Mouse (Mus musculus) limb, embryonic 14.5 days (tissue): Measurements from ENCODE around the gene Htra1. TPM values are rescaled to one million over a fixed set of nuclear protein-coding genes. Genes with fewer than 3 reads are reported as not detected.

Experiments
- ATAC-seq: fragments of 200-750 bp; cut with Nextera tagmentation; 2 replicates; pipeline ENCODE4 v1.8.0; 2017; ENCODE audit warnings: low read depth, moderate number of reproducible peaks, moderate TSS enrichment; ENCODE audit not compliant: low FRiP score
- DNase-seq: peaks from one replicate; pipeline ENCODE4 v3.0.0-alpha.2; 2015; ENCODE audit warnings: low spot score
- H3K27ac ChIP-seq: fragments of 300-500 bp; sonication (generic); replicated peaks from 2 replicates; pipeline ENCODE4 v1.5.1; 2014; ENCODE audit warnings: low read depth, mild to moderate bottlenecking, low read length, moderate library complexity, mixed read lengths
- H3K27me3 ChIP-seq: fragments of 300-500 bp; sonication (generic); 2 replicates; pipeline ENCODE4 v1.6.1; 2014; ENCODE audit warnings: low read length, mixed read lengths; ENCODE audit not compliant: control insufficient read depth, insufficient read depth
- H3K36me3 ChIP-seq: fragments of 300-500 bp; sonication (generic); 2 replicates; pipeline ENCODE4 v1.6.1; 2014; ENCODE audit warnings: mild to moderate bottlenecking, low read length, moderate library complexity, mixed read lengths; ENCODE audit not compliant: control insufficient read depth, insufficient read depth
- H3K4me1 ChIP-seq: fragments of 300-500 bp; sonication (generic); 2 replicates; pipeline ENCODE4 v1.6.1; 2014; ENCODE audit warnings: antibody characterized with exemption, low read length, mixed read lengths; ENCODE audit not compliant: control insufficient read depth, insufficient read depth
- H3K4me2 ChIP-seq: fragments of 300-500 bp; sonication (generic); replicated peaks from 2 replicates; pipeline ENCODE4 v1.6.1; 2014; ENCODE audit warnings: low read depth, mild to moderate bottlenecking, low read length, moderate library complexity; ENCODE audit not compliant: severe bottlenecking
- H3K4me3 ChIP-seq: fragments of 300-500 bp; sonication (generic); replicated peaks from 2 replicates; pipeline ENCODE4 v1.5.1; 2014; ENCODE audit warnings: low read length
- H3K9ac ChIP-seq: fragments of 300-500 bp; sonication (generic); 2 replicates; pipeline ENCODE4 v1.6.1; 2014; ENCODE audit warnings: mild to moderate bottlenecking, low read depth, low read length, moderate library complexity; ENCODE audit not compliant: severe bottlenecking
- H3K9me3 ChIP-seq: fragments of 300-500 bp; sonication (generic); 2 replicates; pipeline ENCODE4 v1.6.1; 2016; ENCODE audit warnings: low read length; ENCODE audit not compliant: control insufficient read depth
- POLR2A ChIP-seq: fragments of 200-500 bp; IDR thresholded peaks from 2 replicates; pipeline ENCODE4 v1.8.0; 2012; ENCODE audit warnings: inconsistent platforms, mild to moderate bottlenecking, moderate library complexity, borderline replicate concordance; ENCODE audit not compliant: insufficient read depth, insufficient read length; ENCODE audit errors: extremely low read depth
- WGBS: fragments of 180-500 bp; shearing (Covaris S2); extraction: QIAGEN DNeasy Blood & Tissue Kit; methylation state at CpG from one replicate; pipeline ENCODE4 v1.1.7; 2014; 5-methylcytosine and 5-hydroxymethylcytosine counted together
- polyA plus RNA-seq, 2 experiments: library from polyadenylated mRNA; depleted of rRNA in 1 of 2; stranded (reverse) in 1 of 2; unstranded in 1 of 2; fragments of >200 nt; fragmentation: Nextera tagmentation in 1 of 2; extraction: Ambion mirVana in 1 of 2; gene quantifications; 2 replicates each; pipeline versions ENCODE4 v1.2.1 to v1.2.3; 2012 to 2014

Htra1 gene
- polyA plus RNA-seq, 2 experiments: 124 to 233 TPM

GRCm38 (mm10) chr7:130968537-130968936, 32.6 kb downstream of the Htra1 start:
- Histone ChIP-seq H3K4me2 (no peak overlapping the region), H3K4me3 (no peak overlapping the region), H3K27ac (peak overlapping the region; percentile 70), H3K9me3 (no peaks in the 10 kb centered on the region), H3K9ac (no peak overlapping the region), H3K27me3 (no peaks in the 10 kb centered on the region), H3K36me3 (peaks cover 7% of the 10 kb centered on the region; the same call in 1 of the 2 replicates), H3K4me1 (peaks cover 52% of the 10 kb centered on the region)
- DNase-seq (no peak), ATAC-seq (no peak)
- 61% methylated on average over 7 of the region's 7 CpGs for WGBS
- TF ChIP-seq POLR2A: no peak

- DNase-seq: peak; percentile 39
Measured at GRCm38 (mm10) chr7:130969076-130969475, 33.2 kb downstream of the Htra1 start.

GRCm38 (mm10) chr7:130969507-130969906, 33.6 kb downstream of the Htra1 start:
- no peak for TF ChIP-seq POLR2A
- WGBS: 36% methylated on average over 3 of the region's 3 CpGs
- ATAC-seq (no peak), DNase-seq (peak; percentile 56)
- peak overlapping the region; percentile 70 for H3K27ac ChIP-seq
- H3K9me3 ChIP-seq: no peaks in the 10 kb centered on the region
- H3K4me3 ChIP-seq: no peak overlapping the region
- H3K4me2 ChIP-seq: no peak overlapping the region
- H3K4me1 ChIP-seq: peaks cover 50% of the 10 kb centered on the region
- peaks cover 7% of the 10 kb centered on the region; the same call in 1 of the 2 replicates for H3K36me3 ChIP-seq
- H3K9ac ChIP-seq: no peak overlapping the region
- H3K27me3 ChIP-seq: no peaks in the 10 kb centered on the region

More at GRCm38 (mm10) chr7:130969076-130969475, 33.2 kb downstream of the Htra1 start:
- Histone ChIP-seq H3K4me3 (no peak overlapping the region), H3K36me3 (peaks cover 7% of the 10 kb centered on the region; the same call in 1 of the 2 replicates), H3K4me2 (no peak overlapping the region), H3K27ac (peak overlapping the region; percentile 70), H3K9me3 (no peaks in the 10 kb centered on the region), H3K27me3 (no peaks in the 10 kb centered on the region), H3K9ac (no peak overlapping the region), H3K4me1 (peaks cover 52% of the 10 kb centered on the region)
- TF ChIP-seq POLR2A: no peak
- WGBS: 69% methylated on average over 5 of the region's 5 CpGs
- ATAC-seq: no peak

GRCm38 (mm10) chr7:130972767-130973166, 36.9 kb downstream of the Htra1 start:
- WGBS: 55% methylated on average over 9 of the region's 9 CpGs
- Histone ChIP-seq H3K27me3 (no peaks in the 10 kb centered on the region), H3K27ac (no peak overlapping the region), H3K4me2 (no peak overlapping the region), H3K9ac (no peak overlapping the region), H3K36me3 (peaks cover under 1% of the 10 kb centered on the region; the same call in 1 of the 2 replicates), H3K4me1 (peaks cover 45% of the 10 kb centered on the region), H3K9me3 (no peaks in the 10 kb centered on the region), H3K4me3 (no peak overlapping the region)
- DNase-seq (peak; percentile 71), ATAC-seq (peak; percentile 38; the same call in 1 of the 2 replicates)
- TF ChIP-seq POLR2A: no peak

- ATAC-seq (peak; percentile 20; the same call in 1 of the 2 replicates), DNase-seq (peak; percentile 39)
- no peak for TF ChIP-seq POLR2A
Measured at GRCm38 (mm10) chr7:130976305-130976935, 40.5 kb downstream of the Htra1 start.

More at GRCm38 (mm10) chr7:130976305-130976935, 40.5 kb downstream of the Htra1 start:
- WGBS: 14% methylated on average over 13 of the region's 13 CpGs
- peak overlapping the region; percentile 56 for H3K27ac ChIP-seq
- no peaks in the 10 kb centered on the region for H3K27me3 ChIP-seq
- H3K9ac ChIP-seq: no peak overlapping the region
- no peak overlapping the region for H3K4me3 ChIP-seq
- 0 out of 2 replicates have a peak overlapping the region, but pooled peaks have one; percentile 1 for H3K4me2 ChIP-seq
- H3K9me3 ChIP-seq: no peaks in the 10 kb centered on the region
- peaks cover 41% of the 10 kb centered on the region for H3K4me1 ChIP-seq
- H3K36me3 ChIP-seq: no peaks in the 10 kb centered on the region
